Mouse (Mus musculus): ENCODE measurements around the gene Ccdc42. TPM values are rescaled to one million over a fixed set of nuclear protein-coding genes. Genes with fewer than 3 reads are reported as not detected.

Ccdc42 gene
- polyA plus RNA-seq (2014; fragmentation: Nextera tagmentation; extraction: Ambion mirVana) = 0.34 TPM in 1 of 2 replicates, not detected in the other

GRCm38 (mm10) chr11:68586721-68587120 is at the start of gene Ccdc42:
TSS of gene Ccdc42 (plus strand) at chr11:68587021.
- Histone ChIP-seq H3K36me3 (ENCODE audit: control insufficient read depth, insufficient read depth, low read length) (no peaks in the 10 kb centered on the region), H3K4me3 (ENCODE audit: low read depth, low read length) (no peak within 1 kb of the TSS), H3K9ac (replicated peaks; ENCODE audit: low read depth, low read length) (no peak within 1 kb of the TSS), H3K4me1 (ENCODE audit: control insufficient read depth, insufficient read depth, low read length) (peaks cover 11% of the 10 kb centered on the region; the same call in 1 of the 2 replicates), H3K27ac (ENCODE audit: low read length) (no peak within 1 kb of the TSS), H3K27me3 (ENCODE audit: control insufficient read depth, insufficient read depth, low read length) (no peaks in the 10 kb centered on the region), H3K4me2 (replicated peaks; ENCODE audit: low read depth, low read length) (no peak within 1 kb of the TSS), H3K9me3 (ENCODE audit: control insufficient read depth, low read depth, low read length) (no peaks in the 10 kb centered on the region)
- WGBS = 68% methylated on average over 5 of the region's 5 CpGs
- ATAC-seq (ENCODE audit: insufficient number of reproducible peaks, insufficient read depth, low FRiP score, low read depth) = no peak

GRCm38 (mm10) chr11:68539621-68540020 is 47.2 kb upstream of the Ccdc42 start:
- ATAC-seq (ENCODE audit: insufficient number of reproducible peaks, insufficient read depth, low FRiP score, low read depth) = no peak
- H3K27ac ChIP-seq (ENCODE audit: low read length) = no peak overlapping the region
- H3K36me3 ChIP-seq (ENCODE audit: control insufficient read depth, insufficient read depth, low read length) = no peaks in the 10 kb centered on the region
- H3K4me1 ChIP-seq (ENCODE audit: control insufficient read depth, insufficient read depth, low read length) = no peaks in the 10 kb centered on the region
- H3K9me3 ChIP-seq (ENCODE audit: control insufficient read depth, low read depth, low read length) = no peaks in the 10 kb centered on the region
- H3K4me3 ChIP-seq (ENCODE audit: low read depth, low read length) = no peak overlapping the region
- H3K4me2 ChIP-seq (replicated peaks; ENCODE audit: low read depth, low read length) = no peak overlapping the region
- H3K9ac ChIP-seq (replicated peaks; ENCODE audit: low read depth, low read length) = no peak overlapping the region
- H3K27me3 ChIP-seq (ENCODE audit: control insufficient read depth, insufficient read depth, low read length) = no peaks in the 10 kb centered on the region
- 53% methylated on average over 5 of the region's 5 CpGs for WGBS

GRCm38 (mm10) chr11:68544554-68544953 is 42.3 kb upstream of the Ccdc42 start:
- no peak for ATAC-seq (ENCODE audit: insufficient number of reproducible peaks, insufficient read depth, low FRiP score, low read depth)
- 7% methylated on average over 8 of the region's 8 CpGs for WGBS

GRCm38 (mm10) chr11:68545172-68545571 is 41.6 kb upstream of the Ccdc42 start:
- no peaks in the 10 kb centered on the region for H3K36me3 ChIP-seq (ENCODE audit: control insufficient read depth, insufficient read depth, low read length)

More at GRCm38 (mm10) chr11:68544554-68544953, 42.3 kb upstream of the Ccdc42 start:
- Histone ChIP-seq H3K4me2 (replicated peaks; ENCODE audit: low read depth, low read length) (no peak overlapping the region), H3K4me1 (ENCODE audit: control insufficient read depth, insufficient read depth, low read length) (no peaks in the 10 kb centered on the region), H3K9ac (replicated peaks; ENCODE audit: low read depth, low read length) (no peak overlapping the region), H3K27ac (ENCODE audit: low read length) (no peak overlapping the region), H3K36me3 (ENCODE audit: control insufficient read depth, insufficient read depth, low read length) (no peaks in the 10 kb centered on the region), H3K9me3 (ENCODE audit: control insufficient read depth, low read depth, low read length) (no peaks in the 10 kb centered on the region), H3K4me3 (ENCODE audit: low read depth, low read length) (no peak overlapping the region), H3K27me3 (ENCODE audit: control insufficient read depth, insufficient read depth, low read length) (no peaks in the 10 kb centered on the region)

DNA sequence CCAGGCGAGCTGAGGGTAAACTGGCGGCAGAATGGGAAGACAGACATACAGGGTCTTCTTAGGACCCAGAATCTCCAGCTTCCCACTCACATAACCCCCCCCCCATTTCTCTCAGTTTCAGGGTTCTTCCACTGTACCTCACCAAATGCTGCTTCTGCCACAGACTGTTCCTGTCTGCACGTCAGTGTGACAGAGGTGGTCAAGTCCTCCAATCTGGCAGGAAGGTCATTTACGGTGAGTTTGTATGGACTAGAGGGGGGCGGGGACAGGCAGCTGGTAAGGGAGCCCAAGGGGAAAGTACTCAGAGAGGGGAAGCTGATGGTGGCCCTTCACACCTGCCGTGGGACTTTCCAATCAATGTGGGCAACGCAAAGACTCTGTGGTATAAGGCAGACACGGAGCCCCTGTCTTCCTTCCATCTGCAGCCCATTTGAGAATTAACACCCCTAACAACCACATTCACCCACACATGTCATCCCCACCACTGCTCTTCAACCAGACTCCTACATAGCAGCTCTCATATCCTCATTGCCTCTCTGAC is 41.1 kb upstream of the Ccdc42 start:
- Histone ChIP-seq H3K4me2 (replicated peaks; ENCODE audit: low read depth, low read length) (no peak overlapping the region), H3K9me3 (ENCODE audit: control insufficient read depth, low read depth, low read length) (no peaks in the 10 kb centered on the region), H3K4me3 (ENCODE audit: low read depth, low read length) (no peak overlapping the region), H3K4me1 (ENCODE audit: control insufficient read depth, insufficient read depth, low read length) (no peaks in the 10 kb centered on the region), H3K36me3 (ENCODE audit: control insufficient read depth, insufficient read depth, low read length) (no peaks in the 10 kb centered on the region), H3K27ac (ENCODE audit: low read length) (no peak overlapping the region), H3K27me3 (ENCODE audit: control insufficient read depth, insufficient read depth, low read length) (no peaks in the 10 kb centered on the region), H3K9ac (replicated peaks; ENCODE audit: low read depth, low read length) (no peak overlapping the region)
- ATAC-seq (ENCODE audit: insufficient number of reproducible peaks, insufficient read depth, low FRiP score, low read depth) = no peak
- WGBS = 78% methylated on average over 8 of the region's 8 CpGs

More at GRCm38 (mm10) chr11:68545172-68545571, 41.6 kb upstream of the Ccdc42 start:
- no peak overlapping the region for H3K4me3 ChIP-seq (ENCODE audit: low read depth, low read length)
- H3K27ac ChIP-seq (ENCODE audit: low read length) = no peak overlapping the region
- H3K27me3 ChIP-seq (ENCODE audit: control insufficient read depth, insufficient read depth, low read length) = no peaks in the 10 kb centered on the region
- H3K4me1 ChIP-seq (ENCODE audit: control insufficient read depth, insufficient read depth, low read length) = no peaks in the 10 kb centered on the region
- H3K4me2 ChIP-seq (replicated peaks; ENCODE audit: low read depth, low read length) = no peak overlapping the region
- ATAC-seq (ENCODE audit: insufficient number of reproducible peaks, insufficient read depth, low FRiP score, low read depth) = no peak
- H3K9me3 ChIP-seq (ENCODE audit: control insufficient read depth, low read depth, low read length) = no peaks in the 10 kb centered on the region
- WGBS = 59% methylated on average over 7 of the region's 7 CpGs
- H3K9ac ChIP-seq (replicated peaks; ENCODE audit: low read depth, low read length) = no peak overlapping the region

GRCm38 (mm10) chr11:68547484-68547883 is 39.3 kb upstream of the Ccdc42 start:
- Histone ChIP-seq H3K9ac (replicated peaks; ENCODE audit: low read depth, low read length) (no peak overlapping the region), H3K4me1 (ENCODE audit: control insufficient read depth, insufficient read depth, low read length) (no peaks in the 10 kb centered on the region), H3K9me3 (ENCODE audit: control insufficient read depth, low read depth, low read length) (no peaks in the 10 kb centered on the region), H3K4me3 (ENCODE audit: low read depth, low read length) (no peak overlapping the region), H3K27ac (ENCODE audit: low read length) (no peak overlapping the region), H3K36me3 (ENCODE audit: control insufficient read depth, insufficient read depth, low read length) (no peaks in the 10 kb centered on the region), H3K4me2 (replicated peaks; ENCODE audit: low read depth, low read length) (no peak overlapping the region), H3K27me3 (ENCODE audit: control insufficient read depth, insufficient read depth, low read length) (no peaks in the 10 kb centered on the region)
- no peak for ATAC-seq (ENCODE audit: insufficient number of reproducible peaks, insufficient read depth, low FRiP score, low read depth)
- 58% methylated on average over 2 of the region's 2 CpGs for WGBS

- WGBS = 41% methylated on average over 3 of the region's 3 CpGs
- ATAC-seq (ENCODE audit: insufficient number of reproducible peaks, insufficient read depth, low FRiP score, low read depth) = no peak
Measured at GRCm38 (mm10) chr11:68549597-68549996, 37.2 kb upstream of the Ccdc42 start.

GRCm38 (mm10) chr11:68550358-68550757 is 36.5 kb upstream of the Ccdc42 start:
- 58% methylated on average over 4 of the region's 4 CpGs for WGBS

More at GRCm38 (mm10) chr11:68549597-68549996, 37.2 kb upstream of the Ccdc42 start:
- no peaks in the 10 kb centered on the region for H3K27me3 ChIP-seq (ENCODE audit: control insufficient read depth, insufficient read depth, low read length)
- no peaks in the 10 kb centered on the region for H3K36me3 ChIP-seq (ENCODE audit: control insufficient read depth, insufficient read depth, low read length)
- H3K9me3 ChIP-seq (ENCODE audit: control insufficient read depth, low read depth, low read length) = no peaks in the 10 kb centered on the region
- no peak overlapping the region for H3K4me3 ChIP-seq (ENCODE audit: low read depth, low read length)
- no peak overlapping the region for H3K27ac ChIP-seq (ENCODE audit: low read length)
- H3K9ac ChIP-seq (replicated peaks; ENCODE audit: low read depth, low read length) = no peak overlapping the region
- H3K4me1 ChIP-seq (ENCODE audit: control insufficient read depth, insufficient read depth, low read length) = no peaks in the 10 kb centered on the region
- no peak overlapping the region for H3K4me2 ChIP-seq (replicated peaks; ENCODE audit: low read depth, low read length)

GRCm38 (mm10) chr11:68553981-68554471 is 32.8 kb upstream of the Ccdc42 start:
- H3K27ac ChIP-seq (ENCODE audit: low read length) = no peak overlapping the region
- no peak overlapping the region for H3K9ac ChIP-seq (replicated peaks; ENCODE audit: low read depth, low read length)
- no peaks in the 10 kb centered on the region for H3K36me3 ChIP-seq (ENCODE audit: control insufficient read depth, insufficient read depth, low read length)
- no peak overlapping the region for H3K4me3 ChIP-seq (ENCODE audit: low read depth, low read length)
- no peak for ATAC-seq (ENCODE audit: insufficient number of reproducible peaks, insufficient read depth, low FRiP score, low read depth)
- no peak overlapping the region for H3K4me2 ChIP-seq (replicated peaks; ENCODE audit: low read depth, low read length)
- H3K9me3 ChIP-seq (ENCODE audit: control insufficient read depth, low read depth, low read length) = no peaks in the 10 kb centered on the region
- no peaks in the 10 kb centered on the region for H3K27me3 ChIP-seq (ENCODE audit: control insufficient read depth, insufficient read depth, low read length)
- WGBS = 35% methylated on average over 8 of the region's 8 CpGs
- H3K4me1 ChIP-seq (ENCODE audit: control insufficient read depth, insufficient read depth, low read length) = no peaks in the 10 kb centered on the region

More at GRCm38 (mm10) chr11:68550358-68550757, 36.5 kb upstream of the Ccdc42 start:
- Histone ChIP-seq H3K27me3 (ENCODE audit: control insufficient read depth, insufficient read depth, low read length) (no peaks in the 10 kb centered on the region), H3K4me1 (ENCODE audit: control insufficient read depth, insufficient read depth, low read length) (no peaks in the 10 kb centered on the region), H3K9me3 (ENCODE audit: control insufficient read depth, low read depth, low read length) (no peaks in the 10 kb centered on the region), H3K36me3 (ENCODE audit: control insufficient read depth, insufficient read depth, low read length) (no peaks in the 10 kb centered on the region), H3K4me3 (ENCODE audit: low read depth, low read length) (no peak overlapping the region), H3K9ac (replicated peaks; ENCODE audit: low read depth, low read length) (no peak overlapping the region), H3K4me2 (replicated peaks; ENCODE audit: low read depth, low read length) (no peak overlapping the region), H3K27ac (ENCODE audit: low read length) (no peak overlapping the region)
- ATAC-seq (ENCODE audit: insufficient number of reproducible peaks, insufficient read depth, low FRiP score, low read depth) = no peak
